Mouse (Mus musculus) central nervous system, embryonic 18 days (tissue): ENCODE data around the gene Gm9508. TPM values are rescaled to one million over a fixed set of nuclear protein-coding genes. Genes with fewer than 3 reads are reported as not detected.

Experiments used
- polyA plus RNA-seq: library from polyadenylated mRNA; depleted of rRNA; stranded (reverse); fragments of >200 nt; gene quantifications from 2 replicates; pipeline ENCODE4 v1.2.3, GENCODE M21; 2012; rRNA removed

Gm9508 gene
- polyA plus RNA-seq, result not detected in 2 replicates

GRCm38 (mm10) chr10:77697133-77697532, at the start of gene Gm9508:
Gm9508 (minus strand) TSS chr10:77697233.

GRCm38 (mm10) chr10:77741924-77742688, 45.1 kb upstream of the Gm9508 start, which contains the start of gene Gm18596:
Gm18596 (minus strand) TSS chr10:77742638.

DNA sequence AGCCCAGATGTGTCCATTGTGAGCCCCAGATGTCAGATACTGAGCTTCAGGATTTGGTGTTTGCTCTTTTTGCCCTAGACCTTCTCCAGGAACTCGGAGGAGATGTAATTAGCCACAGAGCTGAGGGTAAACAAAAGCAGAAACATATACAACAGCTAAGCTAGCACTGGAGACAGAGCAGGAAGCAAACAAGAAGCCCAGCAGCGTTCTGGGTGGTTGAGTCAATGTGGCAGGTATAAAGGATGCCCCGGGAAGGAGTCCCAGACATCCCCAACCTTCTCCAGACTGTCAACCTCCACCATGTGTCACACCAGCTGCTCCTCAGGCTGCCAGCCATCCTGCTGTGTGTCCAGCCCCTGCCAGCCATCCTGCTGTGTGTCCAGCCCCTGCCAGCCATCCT, 29.2 kb upstream of the Gm9508 start, which contains the start of gene Gm10100:
Gene Gm10100 (plus strand): TSS at position 301 of the 400 bp plus-strand sequence.

DNA sequence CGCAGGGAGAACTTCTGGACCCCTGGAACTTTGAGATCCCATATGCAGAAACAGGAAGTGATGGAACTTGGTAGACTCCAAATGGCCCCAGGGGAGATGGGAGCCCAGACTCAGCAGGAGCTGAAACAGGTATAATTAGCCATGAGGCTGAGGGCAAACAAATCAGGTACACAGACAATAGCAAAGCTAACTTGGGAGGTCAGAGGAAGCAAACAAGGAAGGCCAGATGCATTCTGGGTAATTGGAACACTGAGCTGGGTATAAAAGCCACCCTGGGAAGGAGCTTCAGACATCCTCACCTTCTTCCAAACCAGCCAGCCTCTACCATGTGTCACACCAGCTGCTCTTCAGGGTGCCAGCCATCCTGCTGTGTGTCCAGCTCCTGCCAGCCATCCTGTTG, 23.3 kb upstream of the Gm9508 start, which contains the start of gene Krtap12-1:
Gene Krtap12-1 (plus strand): TSS at position 301 of the 400 bp plus-strand sequence.

DNA sequence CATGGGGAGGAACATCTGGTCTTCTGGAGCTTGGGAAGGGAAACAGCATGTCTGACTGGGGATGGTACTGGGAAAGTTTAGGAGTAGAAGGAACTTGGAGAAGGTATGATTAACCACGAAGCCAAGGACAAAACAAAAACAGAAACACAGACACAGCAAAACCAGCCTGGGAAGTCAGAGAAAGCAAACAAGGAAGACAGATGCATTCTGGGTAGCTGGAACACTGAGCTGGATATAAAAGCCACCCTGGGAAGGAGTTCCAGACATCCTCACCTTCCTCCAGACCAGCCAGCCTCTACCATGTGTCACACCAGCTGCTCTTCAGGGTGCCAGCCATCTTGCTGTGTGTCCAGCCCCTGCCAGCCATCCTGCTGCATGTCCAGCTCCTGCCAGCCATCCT, 18.5 kb upstream of the Gm9508 start, which contains the start of gene Gm10142:
Gene Gm10142 (plus strand): TSS at position 301 of the 400 bp plus-strand sequence.

GRCm38 (mm10) chr10:77711157-77711556, 14.1 kb upstream of the Gm9508 start, which contains the start of gene Gm10024:
Gm10024 (plus strand) TSS chr10:77711457.

DNA sequence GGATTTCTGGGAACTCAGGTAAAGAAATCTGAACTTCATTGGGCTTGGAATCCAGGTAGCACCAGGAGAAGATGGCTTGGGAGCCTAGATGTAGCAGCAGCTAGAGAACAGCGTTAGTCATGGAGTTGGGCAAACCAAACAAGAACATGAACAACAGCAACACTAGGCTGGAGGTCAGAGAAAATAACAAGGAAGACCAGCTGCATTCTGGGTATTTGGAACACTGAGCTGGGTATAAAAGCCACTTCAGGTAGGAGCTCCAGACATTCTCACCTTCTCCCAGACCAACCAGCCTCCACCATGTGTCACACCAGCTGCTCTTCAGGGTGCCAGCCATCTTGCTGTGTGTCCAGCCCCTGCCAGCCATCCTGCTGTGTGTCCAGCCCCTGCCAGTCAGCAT, 9.3 kb upstream of the Gm9508 start, which contains the start of gene Gm10272:
Gene Gm10272 (plus strand): TSS at position 301 of the 400 bp plus-strand sequence.

DNA sequence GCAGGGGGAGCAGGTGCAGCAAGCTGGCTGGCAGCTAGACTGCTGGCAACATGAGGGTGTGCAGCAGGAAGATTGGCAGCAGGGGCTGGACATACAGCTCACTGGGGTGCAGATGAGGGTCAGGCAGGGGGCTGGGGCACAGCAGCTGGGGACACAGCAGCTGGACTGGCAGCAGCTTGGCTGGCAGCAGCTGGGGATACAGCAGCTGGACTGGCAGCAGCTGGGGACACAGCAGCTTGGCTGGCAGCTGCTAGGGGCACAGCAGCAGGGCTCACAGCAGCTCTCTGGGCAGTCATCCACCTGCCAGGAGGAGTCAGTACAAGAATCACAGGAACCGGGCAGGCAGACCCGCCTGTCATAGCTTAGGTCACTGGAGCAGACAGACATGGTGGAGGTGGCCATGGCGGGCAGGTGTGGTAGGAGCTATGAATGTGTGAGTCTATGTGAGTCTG, 6.7 kb downstream of the Gm9508 start, which contains the start of gene Gm19402:
Gene Gm19402 (minus strand): TSS at position 402 of the 452 bp plus-strand sequence.

DNA sequence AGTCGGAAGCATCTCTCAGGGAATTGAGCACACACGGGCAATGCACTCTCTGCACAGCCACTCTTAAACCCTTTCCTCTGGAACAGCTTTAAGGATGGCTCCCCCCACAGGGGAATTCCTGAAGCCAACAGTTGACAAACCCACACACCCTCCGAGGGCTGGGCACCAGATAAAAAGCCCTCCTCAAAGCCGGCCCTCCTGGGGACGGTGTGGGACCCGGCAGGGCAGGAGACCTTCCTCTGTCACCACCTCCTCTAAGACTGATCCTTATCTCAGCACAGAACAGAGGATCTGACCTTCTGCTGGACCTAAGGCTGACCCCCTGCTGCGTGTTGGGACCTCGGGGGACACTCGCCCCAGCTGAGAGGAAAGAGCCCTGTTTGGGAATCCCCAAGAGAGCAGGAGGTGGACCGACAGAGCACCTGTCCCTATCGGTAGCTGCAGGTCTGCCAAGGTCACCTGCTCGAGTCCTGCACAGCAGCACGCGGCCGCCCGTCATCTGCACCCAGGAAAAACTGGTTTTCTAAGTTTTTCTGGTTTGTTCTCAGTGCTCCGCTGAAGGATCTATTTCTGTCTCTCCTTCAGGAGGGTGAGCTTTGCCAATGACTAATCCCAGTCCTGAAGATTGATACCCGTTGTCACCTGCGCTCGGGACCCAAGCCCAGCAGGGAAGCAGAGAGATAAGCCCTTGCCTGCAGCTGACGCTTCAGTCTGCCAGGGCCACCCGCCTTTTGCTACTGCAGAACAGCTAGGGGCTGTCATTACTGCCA, 11.0 kb downstream of the Gm9508 start, which contains the start of gene Tspear:
Gene Tspear (plus strand): TSS at position 675 of the 770 bp plus-strand sequence.

Other genes with a start within 250 kb of the Gm9508 start
- 36.0 and 38.3 TPM in 2 replicates for gene Fam207a, start 181.4 kb downstream of the Gm9508 start, polyA plus RNA-seq
- 0.95 and 0.98 TPM in 2 replicates for gene Itgb2, start 167.0 kb downstream of the Gm9508 start, polyA plus RNA-seq
- gene Pttg1ip, start 115.5 kb downstream of the Gm9508 start, polyA plus RNA-seq, result 75.2 and 76.7 TPM in 2 replicates
- 432 and 449 TPM in 2 replicates for gene Sumo3, start 91.1 kb downstream of the Gm9508 start, polyA plus RNA-seq
- 42.7 TPM in 1 of 2 replicates, not detected in the other for gene Gm49325, start 91.0 kb downstream of the Gm9508 start, polyA plus RNA-seq
- 46.0 and 46.8 TPM in 2 replicates for gene Ube2g2, start 75.0 kb downstream of the Gm9508 start, polyA plus RNA-seq
- gene Tspear, start 10.7 kb downstream of the Gm9508 start, polyA plus RNA-seq, result 0.92 and 1.3 TPM in 2 replicates
- gene Gm19402, start 6.5 kb downstream of the Gm9508 start, polyA plus RNA-seq, result not detected in 2 replicates
- gene Gm10272, start 9.4 kb upstream of the Gm9508 start, polyA plus RNA-seq, result not detected in 2 replicates
- gene Gm10024, start 14.2 kb upstream of the Gm9508 start, polyA plus RNA-seq, result not detected in 2 replicates
- gene Gm10142, start 18.6 kb upstream of the Gm9508 start, polyA plus RNA-seq, result not detected in 2 replicates
- not detected in 2 replicates for gene Krtap12-1, start 23.4 kb upstream of the Gm9508 start, polyA plus RNA-seq
- gene Gm10100, start 29.3 kb upstream of the Gm9508 start, polyA plus RNA-seq, result not detected in 2 replicates
- not detected in 2 replicates for gene Gm18596, start 45.4 kb upstream of the Gm9508 start, polyA plus RNA-seq
- gene Gm9736, start 54.1 kb upstream of the Gm9508 start, polyA plus RNA-seq, result not detected in 2 replicates
- gene Gm3233, start 62.4 kb upstream of the Gm9508 start, polyA plus RNA-seq, result not detected in 2 replicates
- not detected in 2 replicates for gene Gm3238, start 74.1 kb upstream of the Gm9508 start, polyA plus RNA-seq
- not detected in 2 replicates for gene Gm7138, start 79.7 kb upstream of the Gm9508 start, polyA plus RNA-seq
- gene Gm3250, start 85.3 kb upstream of the Gm9508 start, polyA plus RNA-seq, result not detected in 2 replicates
- gene Gm7137, start 91.0 kb upstream of the Gm9508 start, polyA plus RNA-seq, result not detected in 2 replicates
- not detected in 2 replicates for gene Gm9639, start 97.8 kb upstream of the Gm9508 start, polyA plus RNA-seq
- not detected in 2 replicates for gene Gm19668, start 101.9 kb upstream of the Gm9508 start, polyA plus RNA-seq
- 0.09 TPM in 1 of 2 replicates, not detected in the other for gene Gm9507, start 114.6 kb upstream of the Gm9508 start, polyA plus RNA-seq
- gene Gm2696, start 117.4 kb upstream of the Gm9508 start, polyA plus RNA-seq, result not detected in 2 replicates
- gene Krtap10-4, start 129.9 kb upstream of the Gm9508 start, polyA plus RNA-seq, result not detected in 2 replicates
- not detected in 2 replicates for gene Krtap10-10, start 138.7 kb upstream of the Gm9508 start, polyA plus RNA-seq
- gene Gm36176, start 149.6 kb upstream of the Gm9508 start, polyA plus RNA-seq, result not detected in 2 replicates
- not detected in 2 replicates for gene Gm10318, start 155.6 kb upstream of the Gm9508 start, polyA plus RNA-seq
- gene Gm3285, start 164.7 kb upstream of the Gm9508 start, polyA plus RNA-seq, result not detected in 2 replicates
- 19.3 and 20.3 TPM in 2 replicates for gene Lrrc3, start 205.3 kb upstream of the Gm9508 start, polyA plus RNA-seq